Mouse (Mus musculus): ENCODE measurements around the gene Tnpo2. TPM values are rescaled to one million over a fixed set of nuclear protein-coding genes. Genes with fewer than 3 reads are reported as not detected.

Gene Tnpo2
- total and polyA plus RNA-seq, 3 experiments, result 26.8 to 28.4 (median 26.8) TPM

DNA sequence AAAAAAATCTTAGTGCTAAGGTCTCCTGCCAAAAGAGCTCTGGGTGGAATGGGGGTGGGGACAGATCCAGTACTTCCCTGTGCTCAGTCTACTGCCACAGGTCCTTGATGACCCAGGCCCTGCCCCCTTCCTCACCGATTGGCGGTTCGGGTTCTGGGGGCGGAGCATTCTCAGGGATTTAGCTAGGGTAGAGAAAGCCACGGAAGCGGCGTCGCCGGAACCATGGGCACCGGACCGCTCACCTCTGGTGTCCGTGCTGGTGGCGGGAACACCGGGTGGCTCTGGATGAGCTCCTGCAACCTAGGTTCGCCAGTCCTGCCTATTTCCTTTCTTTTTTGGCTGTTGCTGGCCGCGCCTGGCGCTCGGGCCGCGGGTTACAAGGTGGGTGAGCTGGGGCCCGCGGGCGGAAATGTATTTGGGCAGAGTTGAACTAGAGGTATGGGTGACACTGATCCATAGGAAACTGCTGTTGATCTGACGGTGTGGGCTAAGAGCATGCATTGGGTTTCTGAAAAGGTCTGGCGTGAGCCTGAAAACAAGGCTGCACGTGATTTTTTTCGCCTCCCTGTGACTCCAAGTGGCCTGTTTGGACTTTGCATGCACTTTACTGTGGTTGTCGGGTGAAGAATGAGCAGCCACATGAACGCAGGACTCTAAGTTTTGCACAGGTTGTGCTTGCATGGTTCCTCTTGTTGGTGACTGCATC is 46.5 kb downstream of the Tnpo2 start, which contains the start of gene Man2b1:
Gene Man2b1, plus strand, starts transcription at position 163 of the 706 bp plus-strand sequence.
- WGBS, result under 1% methylated on average over 30 of the region's 30 CpGs
- H3K9ac ChIP-seq (ENCODE audit: low read depth, low read length), result peak within 1 kb of the TSS; percentile 77

GRCm38 (mm10) chr8:85084633-85085032 is 47.9 kb downstream of the Tnpo2 start:
- peaks cover 3% of the 10 kb centered on the region; the same call in 1 of the 2 replicates for H3K79me2 ChIP-seq (replicated peaks; ENCODE audit: control insufficient read depth, insufficient read depth, low read length)
- H3K9ac ChIP-seq (ENCODE audit: low read depth, low read length), result no peak overlapping the region
- 82% methylated on average over 8 of the region's 8 CpGs for WGBS
- DNase-seq, result peak in 1 of 2 experiments; percentile 35
- H3K4me1 ChIP-seq (ENCODE audit: control insufficient read depth, insufficient read depth, low read length), result peaks cover 9% of the 10 kb centered on the region
- intact Hi-C loops (cut with DNase I), result loop anchor here (5.0 kb wide), 3 partner anchors 33 to 427 kb away; partner anchors contain the start of genes Orc6 and Vps35
- no peak overlapping the region for H3K4me3 ChIP-seq
- H3K36me3 ChIP-seq (ENCODE audit: control insufficient read depth, insufficient read depth, low read length), result no peaks in the 10 kb centered on the region
- no peaks in the 10 kb centered on the region for H3K27me3 ChIP-seq (ENCODE audit: control insufficient read depth, insufficient read depth, low read length)
- TF ChIP-seq CTCF (IDR thresholded peaks at IDR 0.05) (no peak), POLR2A (IDR thresholded peaks at IDR 0.05; ENCODE audit: insufficient read depth, low read depth, low read length) (no peak), EP300 (IDR thresholded peaks at IDR 0.05; ENCODE audit: insufficient read depth, low read depth, low read length) (no peak)
- no peak overlapping the region for H3K27ac ChIP-seq

More for the DNA sequence above, 46.5 kb downstream of the Tnpo2 start, which contains the start of gene Man2b1:
- Histone ChIP-seq H3K36me3 (ENCODE audit: control insufficient read depth, insufficient read depth, low read length) (no peaks in the 10 kb centered on the region), H3K27me3 (ENCODE audit: control insufficient read depth, insufficient read depth, low read length) (no peaks in the 10 kb centered on the region), H3K27ac (peak within 1 kb of the TSS; percentile 81), H3K79me2 (replicated peaks; ENCODE audit: control insufficient read depth, insufficient read depth, low read length) (peaks cover 3% of the 10 kb centered on the region; the same call in 1 of the 2 replicates), H3K4me1 (ENCODE audit: control insufficient read depth, insufficient read depth, low read length) (peaks cover 9% of the 10 kb centered on the region), H3K4me3 (peak within 1 kb of the TSS; percentile 68)
- TF ChIP-seq CTCF (IDR thresholded peaks at IDR 0.05) (peak; percentile 50), POLR2A (IDR thresholded peaks at IDR 0.05; ENCODE audit: insufficient read depth, low read depth, low read length) (peak; percentile 95), EP300 (IDR thresholded peaks at IDR 0.05; ENCODE audit: insufficient read depth, low read depth, low read length) (no peak; the same call in 1 of the 2 replicates)
- intact Hi-C loops (cut with DNase I), result loop anchor here (5.0 kb wide), 3 partner anchors 34 to 426 kb away; partner anchors contain the start of genes Orc6 and Vps35
- DNase-seq, result peak; percentile 89 to 92

DNA sequence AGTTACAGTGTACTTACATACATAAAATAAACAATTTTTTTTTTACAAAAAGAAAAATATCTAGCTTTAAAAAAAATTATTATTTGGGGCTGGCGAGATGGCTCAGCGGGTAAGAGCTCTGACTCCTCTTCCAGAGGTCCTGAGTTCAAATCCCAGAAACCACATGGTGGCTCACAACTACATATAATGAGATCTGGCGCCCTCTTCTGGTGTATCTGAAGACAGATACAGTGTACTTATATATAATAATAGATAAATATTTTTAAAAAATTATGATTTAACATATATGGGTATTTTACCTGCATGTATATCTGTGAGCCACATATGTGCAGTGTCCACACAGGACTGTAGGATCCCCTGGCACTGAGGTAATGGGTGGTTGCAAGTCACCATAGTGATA is 49.5 kb downstream of the Tnpo2 start:
- Histone ChIP-seq H3K79me2 (replicated peaks; ENCODE audit: control insufficient read depth, insufficient read depth, low read length) (no peaks in the 10 kb centered on the region), H3K4me3 (no peak overlapping the region), H3K36me3 (ENCODE audit: control insufficient read depth, insufficient read depth, low read length) (no peaks in the 10 kb centered on the region), H3K4me1 (ENCODE audit: control insufficient read depth, insufficient read depth, low read length) (peaks cover 8% of the 10 kb centered on the region), H3K27ac (no peak overlapping the region), H3K27me3 (ENCODE audit: control insufficient read depth, insufficient read depth, low read length) (no peaks in the 10 kb centered on the region), H3K9ac (ENCODE audit: low read depth, low read length) (no peak overlapping the region)
- 83% methylated on average over 3 of the region's 3 CpGs for WGBS
- TF ChIP-seq POLR2A (IDR thresholded peaks at IDR 0.05; ENCODE audit: insufficient read depth, low read depth, low read length) (no peak), CTCF (IDR thresholded peaks at IDR 0.05) (peak; percentile 61)
- intact Hi-C loops (cut with DNase I), result no loop called here
- no peak for DNase-seq

GRCm38 (mm10) chr8:85088771-85089170 is 52.1 kb downstream of the Tnpo2 start:
- no peak for DNase-seq
- peaks cover under 1% of the 10 kb centered on the region for H3K4me1 ChIP-seq (ENCODE audit: control insufficient read depth, insufficient read depth, low read length)
- H3K27ac ChIP-seq, result no peak overlapping the region
- no peaks in the 10 kb centered on the region for H3K79me2 ChIP-seq (replicated peaks; ENCODE audit: control insufficient read depth, insufficient read depth, low read length)
- H3K27me3 ChIP-seq (ENCODE audit: control insufficient read depth, insufficient read depth, low read length), result no peaks in the 10 kb centered on the region
- H3K9ac ChIP-seq (ENCODE audit: low read depth, low read length), result no peak overlapping the region
- intact Hi-C loops (cut with DNase I), result no loop called here
- no peaks in the 10 kb centered on the region for H3K36me3 ChIP-seq (ENCODE audit: control insufficient read depth, insufficient read depth, low read length)
- 74% methylated on average over 2 of the region's 2 CpGs for WGBS
- no peak overlapping the region for H3K4me3 ChIP-seq
- TF ChIP-seq EP300 (IDR thresholded peaks at IDR 0.05; ENCODE audit: insufficient read depth, low read depth, low read length) (no peak), CTCF (IDR thresholded peaks at IDR 0.05) (no peak), POLR2A (IDR thresholded peaks at IDR 0.05; ENCODE audit: insufficient read depth, low read depth, low read length) (no peak)

GRCm38 (mm10) chr8:85090856-85091255 is 54.1 kb downstream of the Tnpo2 start:
- intact Hi-C loops (cut with DNase I), result no loop called here
- TF ChIP-seq CTCF (IDR thresholded peaks at IDR 0.05), result no peak
- TF ChIP-seq EP300 (IDR thresholded peaks at IDR 0.05; ENCODE audit: insufficient read depth, low read depth, low read length), result no peak
- no peak for TF ChIP-seq POLR2A (IDR thresholded peaks at IDR 0.05; ENCODE audit: insufficient read depth, low read depth, low read length)
- Histone ChIP-seq H3K27me3 (ENCODE audit: control insufficient read depth, insufficient read depth, low read length) (no peaks in the 10 kb centered on the region), H3K9ac (ENCODE audit: low read depth, low read length) (no peak overlapping the region), H3K27ac (no peak overlapping the region), H3K4me3 (no peak overlapping the region), H3K36me3 (ENCODE audit: control insufficient read depth, insufficient read depth, low read length) (no peaks in the 10 kb centered on the region), H3K4me1 (ENCODE audit: control insufficient read depth, insufficient read depth, low read length) (no peaks in the 10 kb centered on the region), H3K79me2 (replicated peaks; ENCODE audit: control insufficient read depth, insufficient read depth, low read length) (no peaks in the 10 kb centered on the region)
- DNase-seq, result no peak
- 91% methylated on average over 11 of the region's 11 CpGs for WGBS

- H3K27ac ChIP-seq, result no peak overlapping the region
- peak in 1 of 2 experiments; percentile 15 for DNase-seq
- H3K27me3 ChIP-seq (ENCODE audit: control insufficient read depth, insufficient read depth, low read length), result no peaks in the 10 kb centered on the region
- no peaks in the 10 kb centered on the region for H3K4me1 ChIP-seq (ENCODE audit: control insufficient read depth, insufficient read depth, low read length)
- TF ChIP-seq POLR2A (IDR thresholded peaks at IDR 0.05; ENCODE audit: insufficient read depth, low read depth, low read length) (no peak), EP300 (IDR thresholded peaks at IDR 0.05; ENCODE audit: insufficient read depth, low read depth, low read length) (no peak), CTCF (IDR thresholded peaks at IDR 0.05) (no peak)
- no peak overlapping the region for H3K4me3 ChIP-seq
- no peak overlapping the region for H3K9ac ChIP-seq (ENCODE audit: low read depth, low read length)
- 57% methylated on average over 21 of the region's 21 CpGs for whole genome bisulfite sequencing
- H3K79me2 ChIP-seq (replicated peaks; ENCODE audit: control insufficient read depth, insufficient read depth, low read length), result no peaks in the 10 kb centered on the region
- H3K36me3 ChIP-seq (ENCODE audit: control insufficient read depth, insufficient read depth, low read length), result no peaks in the 10 kb centered on the region
- intact Hi-C loops (cut with DNase I), result no loop called here
Observed at GRCm38 (mm10) chr8:85091526-85092090, 54.9 kb downstream of the Tnpo2 start.

All from heart, adult 2 months (tissue).